Comparison of ENCODE assay signal across 27 mouse cellular contexts in the genomic region with DNA sequence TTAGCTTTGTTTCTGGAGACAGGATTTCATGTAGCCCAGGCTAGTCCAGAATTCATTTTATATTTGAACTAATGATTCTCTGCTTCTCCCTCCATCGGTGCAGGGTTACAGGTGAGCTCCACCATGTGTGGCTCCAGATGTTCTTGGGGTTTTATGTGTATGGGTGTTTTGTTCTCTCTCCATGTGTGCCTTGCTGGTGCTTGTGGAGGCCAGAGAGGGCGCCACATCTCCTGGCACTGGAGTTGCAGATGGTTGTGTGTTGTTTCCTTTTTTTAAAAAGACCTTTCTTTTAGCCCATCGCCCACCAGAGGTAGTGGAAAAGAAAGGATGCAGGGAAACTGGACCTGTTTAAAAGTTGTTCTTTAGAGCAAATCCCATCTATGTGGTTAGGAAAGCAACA. TPM values are rescaled to one million over a fixed set of nuclear protein-coding genes. Genes with fewer than 3 reads are reported as not detected.
DNase-seq lines count a peak whose midpoint lies in the region; ATAC-seq and TF ChIP-seq lines count a peak whose summit lies in the region.
"Had no signal": no experiment of that assay in that cellular context is flagged by ENCODE, and none has a peak within 500 bp of the region (broad histone marks: within the 10 kb centered on the region; RNA-seq: fewer than 3 reads in every experiment).

No protein-coding gene starts in this region.

- H3K9ac ChIP-seq in forebrain, embryonic 15.5 days (replicated peaks): no peak overlapping the region
- no peak overlapping the region for H3K9ac ChIP-seq in forebrain, embryonic 12.5 days
- H3K9ac ChIP-seq in midbrain, postnatal 0 days (replicated peaks; ENCODE audit: low read length, poor library complexity, severe bottlenecking): no peak overlapping the region
- H3K9ac ChIP-seq: embryonic facial prominence, embryonic 12.5 days; heart, embryonic 12.5 days; hindbrain, embryonic 15.5 days; liver, embryonic 13.5 days; lung, embryonic 14.5 days; midbrain, embryonic 12.5 days; neural tube, embryonic 15.5 days had no signal

- no peak overlapping the region for H3K4me2 ChIP-seq in forebrain, embryonic 15.5 days (replicated peaks)
- no peak overlapping the region for H3K4me2 ChIP-seq in forebrain, embryonic 12.5 days
- no peak overlapping the region for H3K4me2 ChIP-seq in midbrain, postnatal 0 days (ENCODE audit: low read depth, low read length, poor library complexity, severe bottlenecking)
- H3K4me2 ChIP-seq: embryonic facial prominence, embryonic 12.5 days; heart, embryonic 12.5 days; hindbrain, embryonic 15.5 days; liver, embryonic 13.5 days; lung, embryonic 14.5 days; midbrain, embryonic 12.5 days; neural tube, embryonic 15.5 days had no signal

- peak; percentile 23; the same call in 1 of the 2 replicates for TF ChIP-seq CTCF in layer of hippocampus, adult 2 months (conservative IDR thresholded peaks at IDR 0.05)
- peak; percentile 30 for TF ChIP-seq CTCF in midbrain, postnatal 0 days (IDR thresholded peaks at IDR 0.05)

- H3K27ac ChIP-seq in forebrain, embryonic 15.5 days (replicated peaks): peak overlapping the region; percentile 59
- H3K27ac ChIP-seq in forebrain, embryonic 12.5 days: no peak overlapping the region
- no peak overlapping the region for H3K27ac ChIP-seq in layer of hippocampus, adult 2 months
- no peak overlapping the region for H3K27ac ChIP-seq in midbrain, postnatal 0 days (ENCODE audit: low read depth, low read length)
- H3K27ac ChIP-seq in midbrain, embryonic 10.5 days (replicated peaks): no peak overlapping the region
- H3K27ac ChIP-seq: embryonic facial prominence, embryonic 12.5 days; heart, adult 2 months; hindbrain, embryonic 10.5 days; hindbrain, embryonic 15.5 days; liver, embryonic 13.5 days; midbrain, embryonic 12.5 days; neural tube, embryonic 15.5 days had no signal

- H3K27me3 ChIP-seq in forebrain, embryonic 15.5 days: no peaks in the 10 kb centered on the region
- H3K27me3 ChIP-seq in forebrain, embryonic 12.5 days: 0 out of 2 replicates have a peak, but pooled peaks cover 4% of the 10 kb centered on the region
- H3K27me3 ChIP-seq in midbrain, postnatal 0 days (ENCODE audit: insufficient read depth, low read length): no peaks in the 10 kb centered on the region
- no peaks in the 10 kb centered on the region for H3K27me3 ChIP-seq in midbrain, embryonic 10.5 days (ENCODE audit: low read depth, poor library complexity, severe bottlenecking)
- H3K27me3 ChIP-seq: embryonic facial prominence, embryonic 12.5 days; hindbrain, embryonic 15.5 days had no signal

- no peak for DNase-seq in layer of hippocampus, adult 2 months (ENCODE audit: low spot score in 2 of 2)
- no peak for DNase-seq in layer of hippocampus, postnatal 10 days (ENCODE audit: low spot score in 2 of 2)
- no peak for DNase-seq in midbrain, postnatal 0 days (ENCODE audit: low spot score)
- no peak for DNase-seq in midbrain, embryonic 10.5 days (ENCODE audit: low spot score)
- DNase-seq in heart, postnatal 25 days (ENCODE audit: low spot score): no peak
- DNase-seq in urinary bladder, adult 2 months (ENCODE audit: low spot score): no peak
- DNase-seq: adrenal gland, postnatal 14 days; cerebellum, adult 11 months; cerebellum, adult 9-10 months; embryo, embryonic 11 days; heart, adult 2 months; kidney, adult 8-10 months; kidney, postnatal 14 days; liver, embryonic 13.5 days; lung, embryonic 14.5 days; retina, postnatal 1 day; right cerebral cortex, postnatal 14 days had no signal

- ATAC-seq in forebrain, embryonic 15.5 days (replicated peaks): no peak
- ATAC-seq in forebrain, embryonic 12.5 days (ENCODE audit: low FRiP score): no peak
- ATAC-seq in midbrain, postnatal 0 days (ENCODE audit: low FRiP score): no peak
- ATAC-seq: inflammation-experienced regulatory T-cells, adult 6 months had no signal

- intact Hi-C loops in heart, postnatal 25 days (cut with DNase I): no loop called here

- no peaks in the 10 kb centered on the region for H3K36me3 ChIP-seq in forebrain, embryonic 15.5 days
- no peaks in the 10 kb centered on the region for H3K36me3 ChIP-seq in forebrain, embryonic 12.5 days (replicated peaks)
- H3K36me3 ChIP-seq in midbrain, postnatal 0 days (ENCODE audit: insufficient read depth, low read length): no peaks in the 10 kb centered on the region
- H3K36me3 ChIP-seq in midbrain, embryonic 10.5 days: no peaks in the 10 kb centered on the region
- H3K36me3 ChIP-seq: embryonic facial prominence, embryonic 12.5 days; heart, embryonic 12.5 days; hindbrain, embryonic 10.5 days; hindbrain, embryonic 15.5 days; liver, embryonic 13.5 days; midbrain, embryonic 12.5 days; neural tube, embryonic 15.5 days had no signal

- H3K4me1 ChIP-seq in forebrain, embryonic 15.5 days: peaks cover 4% of the 10 kb centered on the region; the same call in 1 of the 2 replicates
- H3K4me1 ChIP-seq in forebrain, embryonic 12.5 days: no peaks in the 10 kb centered on the region
- H3K4me1 ChIP-seq in midbrain, postnatal 0 days (ENCODE audit: insufficient read depth, low read length): no peaks in the 10 kb centered on the region
- H3K4me1 ChIP-seq in midbrain, embryonic 10.5 days: no peaks in the 10 kb centered on the region
- H3K4me1 ChIP-seq: heart, embryonic 12.5 days; hindbrain, embryonic 15.5 days; liver, embryonic 13.5 days; midbrain, embryonic 12.5 days; neural tube, embryonic 15.5 days had no signal

- 85% methylated on average over 3 of the region's 3 CpGs for WGBS in forebrain, embryonic 15.5 days
- 80% methylated on average over 3 of the region's 3 CpGs for WGBS in forebrain, embryonic 12.5 days
- 87% methylated on average over 3 of the region's 3 CpGs for WGBS in midbrain, postnatal 0 days
- WGBS in midbrain, embryonic 10.5 days: 77% methylated on average over 3 of the region's 3 CpGs

- H3K9me3 ChIP-seq in forebrain, embryonic 15.5 days: no peaks in the 10 kb centered on the region
- no peaks in the 10 kb centered on the region for H3K9me3 ChIP-seq in forebrain, embryonic 12.5 days
- no peaks in the 10 kb centered on the region for H3K9me3 ChIP-seq in midbrain, postnatal 0 days (ENCODE audit: low read length)
- H3K9me3 ChIP-seq in midbrain, embryonic 10.5 days (replicated peaks): no peaks in the 10 kb centered on the region
- H3K9me3 ChIP-seq: embryonic facial prominence, embryonic 12.5 days; heart, embryonic 12.5 days; hindbrain, embryonic 10.5 days; hindbrain, embryonic 15.5 days; liver, embryonic 13.5 days; midbrain, embryonic 12.5 days; neural tube, embryonic 15.5 days had no signal

- H3K4me3 ChIP-seq in forebrain, embryonic 15.5 days: no peak overlapping the region
- no peak overlapping the region for H3K4me3 ChIP-seq in forebrain, embryonic 12.5 days (replicated peaks)
- no peak overlapping the region for H3K4me3 ChIP-seq in layer of hippocampus, adult 2 months
- no peak overlapping the region for H3K4me3 ChIP-seq in midbrain, postnatal 0 days (ENCODE audit: low read depth, low read length)
- no peak overlapping the region for H3K4me3 ChIP-seq in midbrain, embryonic 10.5 days
- H3K4me3 ChIP-seq: embryonic facial prominence, embryonic 12.5 days; heart, adult 2 months; heart, embryonic 12.5 days; hindbrain, embryonic 10.5 days; hindbrain, embryonic 15.5 days; liver, embryonic 13.5 days; midbrain, embryonic 12.5 days; neural tube, embryonic 15.5 days had no signal

RNA-seq across cellular contexts. Expression of a gene that starts 13.9 kb away (rescaled TPM):
- 6.3 and 6.9 TPM in 2 replicates for polyA plus RNA-seq in forebrain, embryonic 15.5 days (2015; fragmentation: Nextera tagmentation; extraction: Ambion mirVana)
- 0.57 and 0.87 TPM in 2 replicates for polyA plus RNA-seq in forebrain, embryonic 12.5 days (2016; fragmentation: Nextera tagmentation; extraction: Ambion mirVana)
- total RNA-seq in layer of hippocampus, adult 2 months (2021): 10 to 100 TPM; 13.5 to 18.5 TPM
- total RNA-seq in layer of hippocampus, postnatal 10 days (2021): 10 to 100 TPM; 27.3 to 35.2 TPM
- total RNA-seq in midbrain, postnatal 0 days (2014; rRNA removed): 22.3 and 22.8 TPM in 2 replicates
- polyA plus RNA-seq in midbrain, postnatal 0 days (2015; fragmentation: Nextera tagmentation; extraction: Ambion mirVana): 5.1 and 5.6 TPM in 2 replicates
- polyA plus RNA-seq in midbrain, embryonic 10.5 days (2016; fragmentation: Nextera tagmentation; extraction: Ambion mirVana): 0.68 and 0.78 TPM in 2 replicates
- under 1 TPM; 0.62 to 0.64 TPM for total RNA-seq in heart, postnatal 25 days (2021)
- 2.3 and 3.4 TPM in 2 replicates for polyA plus RNA-seq in urinary bladder, adult 2 months (2012; rRNA removed)
- total RNA-seq: megakaryocyte progenitor cell, adult 5-6 weeks had no signal
- polyA plus RNA-seq: inflammation-experienced regulatory T-cells, adult 6 months had no signal

RNA-seq across cellular contexts. Expression of a gene that starts 59.3 kb away (rescaled TPM):
- polyA plus RNA-seq in forebrain, embryonic 15.5 days (2015; fragmentation: Nextera tagmentation; extraction: Ambion mirVana): 6.1 and 7.9 TPM in 2 replicates
- polyA plus RNA-seq in forebrain, embryonic 12.5 days (2016; fragmentation: Nextera tagmentation; extraction: Ambion mirVana): 10.5 and 10.9 TPM in 2 replicates
- 1 to 10 TPM; 1.3 TPM for total RNA-seq in layer of hippocampus, adult 2 months (2021)
- 1 to 10 TPM; 2.4 to 3.6 TPM for total RNA-seq in layer of hippocampus, postnatal 10 days (2021)
- 11.1 and 16.9 TPM in 2 replicates for total RNA-seq in midbrain, postnatal 0 days (2014; rRNA removed)
- 5.1 and 5.2 TPM in 2 replicates for polyA plus RNA-seq in midbrain, postnatal 0 days (2015; fragmentation: Nextera tagmentation; extraction: Ambion mirVana)
- polyA plus RNA-seq in midbrain, embryonic 10.5 days (2016; fragmentation: Nextera tagmentation; extraction: Ambion mirVana): 17.9 and 22.5 TPM in 2 replicates
- total RNA-seq in heart, postnatal 25 days (2021): under 1 TPM; 0.44 to 0.70 TPM
- 4.1 and 4.2 TPM in 2 replicates for polyA plus RNA-seq in urinary bladder, adult 2 months (2012; rRNA removed)
- total RNA-seq: megakaryocyte progenitor cell, adult 5-6 weeks had no signal
- polyA plus RNA-seq: inflammation-experienced regulatory T-cells, adult 6 months had no signal
